Mouse (Mus musculus): ENCODE results near the gene Tmprss13.

Gene Tmprss13

DNA sequence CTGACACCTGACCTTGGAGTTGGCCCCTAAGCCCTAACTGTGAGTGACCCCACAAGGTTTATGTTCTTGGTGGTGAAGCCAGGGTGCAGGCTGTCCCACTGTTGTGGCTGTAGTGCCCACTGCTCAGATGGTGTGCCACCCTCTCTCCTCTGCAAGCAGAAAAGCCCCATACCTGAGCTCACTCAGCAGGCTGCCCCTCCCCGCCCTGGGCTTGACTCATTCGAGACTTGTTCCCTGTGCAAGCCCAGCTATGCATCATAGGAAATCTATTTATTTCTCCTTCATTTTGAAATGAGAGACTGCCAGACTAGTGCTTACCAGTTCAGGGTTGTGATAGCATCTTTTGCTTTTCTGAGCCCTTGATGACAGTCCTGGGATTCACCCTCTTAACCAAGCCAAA, 18.5 kb downstream of the Tmprss13 start:
- no peak for DNase-seq (ENCODE audit: low spot score)

DNA sequence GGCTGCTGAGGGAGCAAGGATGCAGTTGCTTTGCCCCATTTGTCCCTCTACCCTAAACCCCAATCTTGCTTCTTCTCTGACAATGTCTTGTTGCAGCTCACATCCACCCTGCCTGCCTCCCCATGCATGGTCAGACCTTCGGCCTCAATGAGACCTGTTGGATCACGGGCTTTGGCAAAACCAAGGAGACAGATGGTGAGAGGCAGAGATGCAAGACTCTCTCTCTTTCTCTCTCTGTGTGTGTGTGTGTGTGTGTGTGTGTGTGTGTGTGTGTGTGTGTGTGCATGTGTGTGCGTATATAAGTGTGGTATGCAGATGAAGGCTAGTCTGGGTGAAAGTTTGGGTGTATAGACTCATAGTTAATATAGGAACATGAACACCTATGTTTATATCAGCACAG, 24.2 kb downstream of the Tmprss13 start:
- no peak for DNase-seq (ENCODE audit: low spot score)

DNA sequence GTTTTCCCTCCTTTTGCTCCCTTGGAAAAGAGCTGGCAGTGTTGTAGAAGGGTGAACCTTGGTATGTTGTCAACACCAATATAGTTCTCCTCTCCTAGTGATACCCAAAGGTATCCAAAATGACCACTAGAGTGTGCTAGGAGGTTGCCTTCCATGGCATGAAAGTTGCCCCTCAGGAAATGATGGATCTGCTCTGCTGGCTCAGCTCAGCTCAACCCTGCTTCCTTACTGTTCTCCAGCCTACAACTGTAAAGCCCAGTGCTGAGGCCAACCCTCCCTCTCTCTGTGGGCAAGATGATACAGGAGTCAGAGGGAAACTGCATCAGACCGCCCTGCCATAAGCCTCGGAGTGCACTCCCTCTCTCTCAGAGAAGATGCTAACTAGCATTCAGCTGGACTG, 26.6 kb downstream of the Tmprss13 start:
- peak; percentile 39 for DNase-seq (ENCODE audit: low spot score)

DNA sequence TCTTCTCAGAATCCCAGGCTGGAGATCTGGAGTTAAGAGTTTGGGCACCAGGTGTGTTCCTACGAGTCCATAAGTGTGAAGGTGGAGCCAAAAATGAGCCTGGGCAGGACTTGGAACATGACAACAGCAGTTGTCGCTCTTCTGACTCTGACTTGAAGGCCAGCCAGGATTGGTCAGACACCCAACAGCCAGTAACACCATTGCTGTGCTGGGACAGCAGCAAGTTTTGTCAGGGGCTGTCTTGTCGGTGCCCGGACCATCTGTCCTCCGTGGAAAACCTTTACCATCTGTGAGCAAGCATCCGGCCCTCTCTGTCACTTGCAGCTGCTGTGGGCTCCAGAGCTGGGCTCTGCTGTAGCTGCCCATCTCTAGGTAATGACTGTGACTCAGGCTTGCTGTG, 27.4 kb downstream of the Tmprss13 start:
- DNase-seq (ENCODE audit: low spot score) = no peak

DNA sequence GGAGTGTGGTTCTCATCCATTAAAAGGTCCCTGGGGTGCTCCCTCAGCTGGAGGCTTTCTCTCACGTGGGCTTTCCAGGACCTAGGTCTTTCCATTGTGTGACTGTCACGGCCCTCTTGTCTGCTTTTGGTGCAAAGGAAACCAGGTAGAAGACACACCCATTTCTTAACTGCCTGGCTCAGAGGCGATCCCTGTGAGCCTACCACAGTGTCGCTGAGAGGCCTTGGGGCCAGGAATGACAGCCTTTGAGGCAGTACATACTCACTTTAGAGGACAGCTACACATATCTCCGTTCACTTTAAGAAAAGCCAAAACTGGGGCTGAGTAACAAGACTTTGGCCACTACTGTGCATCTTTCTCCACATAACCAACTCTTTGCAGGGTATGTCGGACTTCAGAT, 29.7 kb downstream of the Tmprss13 start:
- no peak for DNase-seq (ENCODE audit: low spot score)

DNA sequence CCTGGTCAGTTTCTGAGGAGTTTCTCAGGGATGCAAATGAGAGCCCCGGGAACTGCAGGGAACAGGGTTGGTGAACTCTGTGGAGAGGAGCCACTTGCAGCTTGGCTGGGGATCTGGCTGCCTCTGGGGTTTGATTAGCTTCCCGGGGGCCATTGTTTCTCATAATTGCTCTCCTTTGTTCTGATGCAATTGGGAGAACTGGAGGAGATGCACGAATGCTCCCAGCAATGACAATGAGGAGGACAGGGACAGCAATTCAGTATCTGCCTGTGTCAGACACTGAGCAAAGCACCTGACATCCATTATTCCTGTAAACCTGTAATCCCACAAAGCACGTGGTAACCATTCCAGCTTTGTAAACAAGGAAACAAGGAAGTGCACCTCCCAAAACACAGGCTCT, 30.3 kb downstream of the Tmprss13 start:
- no peak for DNase-seq (ENCODE audit: low spot score)

DNA sequence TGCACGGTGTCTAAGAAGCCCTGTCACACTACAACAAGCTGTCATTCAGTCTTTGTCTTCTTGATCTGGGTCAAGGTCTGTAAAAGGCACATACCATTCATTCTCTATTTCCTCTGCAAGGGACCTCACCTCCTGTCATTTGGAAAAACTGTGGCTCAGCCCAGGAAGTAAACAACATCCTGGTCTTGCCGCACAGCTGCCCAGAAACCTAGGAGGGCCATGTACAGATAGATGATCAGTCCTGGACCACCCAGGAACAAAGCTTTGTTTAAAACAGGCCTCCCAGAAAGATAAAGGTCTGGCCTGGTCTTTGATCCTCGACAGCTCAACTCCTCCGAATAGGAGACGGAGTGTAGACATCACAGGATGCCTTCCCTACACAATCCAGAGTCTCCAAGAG, 31.0 kb downstream of the Tmprss13 start:
- no peak for DNase-seq (ENCODE audit: low spot score)

DNA sequence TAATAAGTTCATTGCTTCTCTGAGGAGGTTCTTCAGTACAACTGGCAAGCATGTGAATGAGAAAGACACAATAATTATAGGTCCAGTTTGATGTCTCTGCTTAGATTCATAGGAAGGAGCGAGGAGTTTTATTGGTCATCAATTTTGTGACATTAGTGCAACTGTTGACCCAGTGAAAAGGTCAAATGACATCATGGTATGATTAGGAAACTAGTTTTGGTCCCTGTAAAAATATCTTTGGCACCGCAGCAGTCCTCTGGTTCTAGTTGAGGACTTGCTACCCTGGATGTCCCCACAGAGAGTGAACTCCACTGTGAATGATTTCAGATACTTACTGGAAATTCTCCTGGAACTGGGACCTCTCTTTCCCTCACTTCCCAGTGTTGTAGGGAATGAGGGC, 36.3 kb downstream of the Tmprss13 start:
- no peak for DNase-seq (ENCODE audit: low spot score)

DNA sequence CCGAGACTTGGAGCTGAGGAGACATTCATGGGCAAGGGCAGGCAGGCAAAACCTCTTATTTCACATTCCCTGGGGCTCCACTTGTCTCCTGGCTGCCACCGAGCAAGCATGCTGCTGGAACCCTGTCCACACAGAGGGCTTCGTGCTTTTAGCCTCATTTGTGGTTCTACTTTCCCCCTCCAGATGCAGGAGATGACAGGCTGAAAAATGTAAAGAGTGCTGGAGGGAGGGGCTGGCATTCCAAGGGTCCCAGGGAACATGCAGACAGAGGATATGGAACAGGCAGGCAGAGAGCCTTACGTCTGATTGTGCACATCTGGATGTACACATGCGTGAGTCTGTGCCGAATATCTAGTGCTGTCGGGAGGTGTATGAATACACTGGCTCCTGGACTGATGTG, 39.5 kb downstream of the Tmprss13 start:
- no peak for DNase-seq (ENCODE audit: low spot score)

DNA sequence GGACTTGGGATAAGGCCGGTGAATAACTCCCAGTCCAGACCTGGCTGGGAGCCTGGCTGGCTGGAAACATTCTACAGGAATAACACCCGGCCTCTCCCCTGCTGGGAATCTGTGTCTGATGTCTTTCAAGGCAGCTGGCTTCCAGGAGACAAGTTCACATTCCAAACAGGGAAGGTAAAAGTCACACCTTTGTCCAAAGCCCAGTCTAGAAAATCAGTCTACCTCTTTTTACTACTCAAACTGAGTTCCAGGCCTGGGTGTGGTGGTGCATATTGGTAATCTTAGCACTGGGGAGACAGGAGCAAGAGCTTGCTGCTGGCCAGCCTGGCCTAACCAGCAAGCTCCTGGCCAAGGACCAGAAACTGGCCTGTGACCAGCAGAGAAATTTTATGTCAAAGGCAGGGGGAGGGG, 43.2 kb downstream of the Tmprss13 start:
- no peak for DNase-seq (ENCODE audit: low spot score)

DNA sequence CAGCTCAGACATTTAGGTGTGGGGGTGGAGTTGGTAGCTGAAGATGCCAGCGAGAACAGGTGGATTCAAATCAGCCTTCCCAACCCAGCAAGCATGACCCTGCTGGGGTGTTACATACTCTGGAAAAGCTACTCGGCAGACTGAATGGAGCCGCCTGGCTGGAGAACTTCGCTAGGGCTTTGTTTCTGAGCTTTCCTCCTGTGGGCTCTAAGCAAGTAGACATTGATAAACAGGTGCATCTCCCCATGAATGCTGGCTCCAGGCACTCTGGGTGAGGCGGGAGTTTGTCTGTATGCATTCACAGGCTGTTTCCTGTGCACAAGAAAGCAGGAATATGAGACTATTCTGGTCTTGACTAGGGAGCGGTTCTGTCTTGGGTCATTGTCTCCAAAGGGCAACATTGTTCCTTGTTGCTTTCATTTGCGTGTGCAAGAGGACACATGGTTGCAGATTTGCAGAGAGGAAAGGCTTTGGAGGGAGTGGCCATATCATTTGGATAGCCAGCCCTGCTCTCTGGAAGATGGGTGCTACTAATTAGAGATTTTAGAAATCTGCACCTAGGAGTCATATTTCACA, 44.8 kb downstream of the Tmprss13 start:
- DNase-seq (ENCODE audit: low spot score) = no peak

DNA sequence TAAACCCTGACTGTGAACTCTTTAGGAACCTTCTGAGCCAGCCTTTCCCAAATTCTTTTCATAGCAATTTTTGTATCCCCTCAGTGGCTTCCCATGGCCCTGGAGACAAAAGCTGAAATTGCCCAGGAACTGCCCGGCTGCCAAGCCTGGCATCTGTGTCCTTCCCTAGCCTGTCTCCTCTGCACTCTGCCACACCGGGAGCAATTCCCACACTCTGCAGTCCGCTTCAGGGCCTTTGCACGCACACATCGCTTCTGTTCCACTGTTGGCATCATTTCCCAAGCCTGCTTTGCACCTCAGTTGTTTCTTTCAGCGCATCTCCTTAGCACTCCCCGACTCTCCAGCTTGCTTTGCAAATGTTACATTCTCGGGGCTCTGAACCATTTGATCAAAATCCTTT, 48.8 kb downstream of the Tmprss13 start:
- DNase-seq (ENCODE audit: low spot score) = no peak

DNA sequence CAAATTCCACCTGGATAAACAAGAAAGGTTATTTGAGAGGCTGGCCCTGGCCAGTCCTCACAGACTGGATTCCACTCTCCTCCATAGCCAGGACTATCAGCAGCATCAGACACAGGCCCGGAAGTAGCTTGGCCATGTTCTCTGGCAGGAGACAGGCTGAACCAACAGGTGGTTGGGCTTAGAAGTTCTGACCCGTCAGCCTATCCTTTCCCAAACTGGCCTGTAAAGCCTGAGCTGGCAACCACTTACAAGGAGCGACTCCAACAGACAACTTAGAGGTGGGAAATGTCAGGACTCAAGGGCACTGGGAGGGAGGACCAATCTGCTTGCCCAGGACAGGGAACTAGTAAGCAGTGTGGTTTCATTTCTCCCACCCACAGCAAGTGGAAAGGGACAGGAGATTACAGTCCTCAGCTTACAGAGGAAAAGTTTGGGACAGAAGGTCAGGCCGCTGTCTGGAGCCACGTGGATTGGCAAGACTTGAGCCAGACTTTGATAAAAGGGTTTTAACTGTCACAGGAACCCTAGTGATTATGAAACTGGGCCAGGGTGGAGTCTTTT, 49.5 kb downstream of the Tmprss13 start:
- DNase-seq (ENCODE audit: low spot score) = no peak

DNA sequence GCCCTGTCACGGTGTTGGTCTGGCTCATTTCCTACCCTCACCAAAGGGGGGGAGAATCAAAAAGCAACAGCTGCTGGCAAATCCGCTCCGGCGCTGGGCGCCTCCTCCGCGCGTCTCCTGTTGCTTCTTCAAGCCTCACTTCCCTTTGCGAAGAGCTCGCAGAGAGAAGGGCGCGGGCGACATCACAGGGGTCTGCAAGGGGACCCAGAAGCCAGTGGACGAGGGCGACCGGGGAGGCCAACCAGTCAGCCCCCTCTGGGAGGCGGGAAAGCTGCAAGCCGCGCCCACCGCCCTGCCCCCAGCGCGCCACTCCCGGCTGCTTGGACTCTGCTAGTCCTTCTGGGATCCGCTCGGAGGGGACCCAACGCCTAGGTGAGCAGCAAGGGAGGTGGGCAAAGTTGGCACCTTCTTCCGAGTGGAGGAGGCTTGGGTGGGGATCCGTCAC, 51.2 kb downstream of the Tmprss13 start, which contains the start of gene Fxyd6:
Fxyd6 (plus strand) TSS at position 69 of the 445 bp plus-strand sequence.
- DNase-seq (ENCODE audit: low spot score) = no peak

DNA sequence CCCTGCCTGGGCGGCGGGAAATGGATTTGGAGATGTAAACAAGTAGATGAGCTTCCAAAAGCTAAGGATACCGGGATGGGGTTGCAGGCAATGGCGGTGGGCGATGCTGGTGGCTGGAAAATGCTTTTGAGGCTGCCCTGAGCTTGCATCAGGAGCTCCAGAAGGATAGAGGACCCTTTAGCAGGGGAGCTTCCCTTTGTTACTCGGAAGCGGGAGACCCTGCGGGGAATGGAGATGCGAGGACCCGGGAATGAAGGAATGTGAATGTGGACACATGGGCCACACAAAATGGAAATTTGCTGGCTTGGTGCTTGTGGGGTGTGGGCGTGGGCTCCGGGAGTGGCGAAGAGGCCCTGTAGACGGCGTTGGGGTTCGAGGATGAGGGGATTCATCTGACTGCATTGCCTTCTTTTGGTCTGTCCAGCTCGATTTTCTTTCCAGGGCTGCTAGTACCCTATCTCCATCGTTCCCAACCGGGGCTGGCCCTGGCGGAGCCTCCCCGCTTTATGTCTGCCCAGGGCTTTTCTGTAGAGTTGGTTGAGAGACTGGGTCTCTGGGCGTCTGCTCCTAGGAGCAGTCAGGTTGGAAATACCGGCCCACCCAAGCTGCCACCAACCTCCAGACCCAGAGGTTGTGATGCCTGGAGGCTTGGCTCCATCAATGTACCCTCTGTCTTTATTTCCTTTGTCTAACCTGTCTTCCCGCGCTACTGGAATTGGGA, 51.9 kb downstream of the Tmprss13 start:
- DNase-seq (ENCODE audit: low spot score) = no peak

DNA sequence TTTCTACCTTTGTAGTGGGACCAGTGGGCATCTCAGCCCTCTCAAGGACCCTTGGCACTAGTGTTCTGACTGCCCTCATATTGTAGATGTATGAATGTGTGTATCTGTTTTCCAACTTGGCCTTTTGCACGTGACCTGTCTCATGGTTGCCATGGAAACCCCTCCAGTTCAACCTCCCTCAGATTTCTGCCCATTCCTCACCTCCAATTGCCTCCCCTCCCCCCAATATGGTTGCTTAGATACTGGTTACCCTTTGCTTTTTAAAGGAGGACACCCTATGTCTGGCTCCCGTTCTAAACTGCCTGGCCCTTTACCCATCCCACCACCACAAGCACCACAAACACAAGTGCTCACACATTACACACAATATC, 52.4 kb downstream of the Tmprss13 start:
- DNase-seq (ENCODE audit: low spot score) = no peak

DNA sequence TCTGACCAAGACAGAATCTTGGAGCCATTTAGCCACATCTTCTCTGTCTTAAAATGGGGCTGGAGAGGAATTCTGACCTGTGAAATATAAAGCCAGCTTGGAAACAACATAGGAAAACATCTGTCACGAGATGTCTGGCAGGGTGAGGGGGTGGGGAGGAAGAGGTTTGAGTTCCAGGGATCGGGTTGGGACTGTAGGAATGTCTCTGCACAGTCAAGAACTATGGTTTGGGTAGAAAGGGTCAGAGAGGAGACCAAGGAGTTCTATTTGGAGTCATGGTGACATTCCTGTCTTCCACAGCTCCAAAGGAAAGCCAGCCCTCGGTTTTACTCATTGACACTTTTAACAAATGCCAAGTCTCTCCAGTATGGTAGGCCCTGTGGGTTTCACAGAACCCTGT, 55.0 kb downstream of the Tmprss13 start:
- no peak for DNase-seq (ENCODE audit: low spot score)

DNA sequence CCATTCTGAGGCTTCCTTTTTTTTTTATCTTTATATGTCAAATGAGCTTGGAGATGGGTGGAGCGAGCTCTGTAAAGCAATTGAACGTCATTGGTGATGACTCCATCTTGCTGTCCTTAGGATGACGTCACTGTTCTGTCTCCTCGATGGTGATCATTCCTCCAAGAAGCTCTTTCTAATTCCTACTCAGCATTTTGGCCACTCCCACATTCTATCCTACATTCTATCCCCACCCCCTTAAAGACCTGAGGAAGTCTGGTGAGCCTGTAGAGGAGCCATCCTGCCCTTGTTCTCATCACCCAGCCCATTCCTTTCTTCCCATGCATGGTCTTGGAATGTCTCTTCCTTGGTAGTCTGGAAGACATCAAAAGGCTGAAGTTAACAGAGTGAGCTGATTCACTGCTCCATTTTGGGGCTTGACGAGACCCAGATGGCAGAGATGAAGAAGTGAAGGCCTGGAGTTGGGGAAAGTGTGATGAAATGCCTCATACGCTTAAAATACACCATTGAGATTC, 56.1 kb downstream of the Tmprss13 start:
- no peak for DNase-seq (ENCODE audit: low spot score)

DNA sequence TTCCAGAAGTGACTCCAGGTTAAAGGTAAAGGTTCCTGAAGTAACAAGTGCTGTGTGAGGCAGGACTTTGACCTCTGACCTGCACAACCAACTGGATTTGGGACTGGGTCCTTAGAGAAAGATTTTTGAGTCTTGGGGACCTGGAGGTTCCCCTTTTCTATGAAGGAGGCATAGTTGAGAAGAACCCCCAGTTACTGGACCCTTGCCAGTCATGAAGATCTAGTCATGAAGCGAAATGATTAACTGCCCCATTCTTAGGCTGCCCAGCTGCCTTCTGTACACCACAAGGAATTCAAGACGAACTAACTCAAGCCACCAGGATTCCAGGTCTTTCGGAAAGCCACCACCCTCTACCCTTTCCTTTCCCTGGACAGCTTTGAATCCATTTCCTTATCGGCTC, 57.5 kb downstream of the Tmprss13 start:
- no peak for DNase-seq (ENCODE audit: low spot score)

DNA sequence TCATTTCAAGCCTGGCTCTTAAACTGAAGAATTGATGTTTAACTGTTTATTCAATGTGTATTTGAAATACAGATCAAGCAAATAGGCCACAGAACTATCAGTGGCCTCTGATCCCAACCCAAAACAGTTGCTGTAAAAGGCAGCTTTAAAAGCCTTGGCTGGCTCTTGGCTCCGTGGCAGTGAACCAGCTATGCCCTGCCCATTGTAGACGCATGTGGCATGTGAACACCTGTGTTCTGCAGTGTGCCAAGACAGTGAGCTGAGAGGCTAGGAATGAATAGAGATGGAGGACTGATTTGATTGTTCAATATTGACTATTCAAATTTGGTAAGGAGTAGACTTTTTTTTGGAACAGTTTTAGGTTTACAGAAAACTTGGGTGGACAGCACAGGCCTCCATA, 58.0 kb downstream of the Tmprss13 start:
- no peak for DNase-seq (ENCODE audit: low spot score)

DNA sequence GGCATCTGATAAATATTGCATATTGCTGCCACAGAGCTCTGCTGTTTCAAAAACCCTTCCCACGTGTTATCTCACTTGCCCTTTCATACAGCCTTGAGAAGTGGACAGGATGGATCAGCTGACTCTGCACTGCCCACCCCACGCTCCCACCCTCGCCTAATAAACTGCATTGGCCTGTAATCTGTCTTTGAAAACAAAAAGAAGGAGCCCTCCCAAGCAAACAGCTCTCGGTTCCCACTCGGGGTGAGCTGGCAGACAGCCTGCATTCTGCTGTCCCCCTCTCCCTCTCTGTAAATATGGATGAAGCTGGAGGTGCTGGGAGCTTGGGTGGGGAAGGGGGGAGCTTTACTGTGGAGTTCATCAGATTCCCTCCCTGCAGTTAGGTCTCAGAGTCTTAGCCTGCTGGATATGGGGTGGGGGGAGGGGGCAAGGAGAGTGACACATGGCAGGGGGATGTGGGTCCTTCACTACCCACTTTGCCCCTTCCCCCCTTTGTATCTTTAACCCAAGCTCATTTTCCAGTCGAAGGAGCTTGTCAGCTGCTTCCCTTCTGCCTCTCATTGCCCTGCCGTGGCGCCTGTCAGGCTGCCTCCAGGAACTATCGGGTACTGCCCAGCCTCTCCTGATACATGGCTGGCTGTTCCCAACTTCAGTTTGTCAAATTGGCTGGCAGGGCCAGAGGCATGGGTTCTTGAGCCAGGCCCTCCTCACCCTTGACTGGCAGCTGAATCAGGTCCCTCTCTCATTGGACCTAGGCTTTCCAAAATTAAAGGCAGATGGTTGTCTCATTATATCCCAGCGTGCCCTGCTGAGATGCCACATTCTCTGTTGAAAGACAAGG, 61.7 kb downstream of the Tmprss13 start:
- no peak for DNase-seq (ENCODE audit: low spot score)

DNA sequence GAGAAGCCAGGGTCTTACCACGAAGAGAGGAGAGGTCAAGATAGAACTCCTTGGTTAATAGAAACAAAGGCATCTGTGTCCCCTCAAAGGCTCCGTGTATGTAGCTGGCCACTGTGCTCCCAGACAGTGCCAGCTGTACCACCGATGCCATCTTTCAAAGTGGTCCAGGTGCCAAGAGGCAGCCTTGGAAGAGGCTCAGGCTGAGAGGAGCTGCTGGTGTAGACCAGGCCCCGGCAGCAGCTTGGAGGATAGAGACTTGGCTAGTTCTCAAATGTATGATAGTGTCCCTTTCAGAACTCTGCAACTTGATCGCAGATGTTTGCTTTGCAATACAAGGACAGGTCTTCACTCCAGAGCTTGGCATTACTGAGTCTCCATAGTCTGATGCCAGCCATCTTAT, 63.4 kb downstream of the Tmprss13 start:
- DNase-seq (ENCODE audit: low spot score) = no peak

DNA sequence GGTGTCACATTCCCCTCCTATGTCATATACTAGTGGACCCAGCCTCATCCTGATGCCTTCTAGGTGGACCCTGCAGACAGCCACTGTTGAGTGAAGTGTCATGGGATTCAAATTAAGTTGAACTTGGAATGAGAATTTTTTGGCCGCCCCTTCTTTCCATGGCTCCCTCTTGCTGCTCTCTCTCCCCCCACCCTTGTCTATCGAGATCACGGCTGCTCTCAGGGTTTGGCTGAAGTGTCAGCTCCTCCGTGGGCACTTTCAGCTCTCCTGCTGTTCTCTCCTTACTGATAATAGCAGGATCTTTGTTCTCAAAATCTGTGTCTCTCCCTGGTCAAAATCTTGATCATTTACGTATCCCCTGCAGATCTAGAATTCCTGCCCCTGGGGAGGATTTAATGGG, 63.9 kb downstream of the Tmprss13 start:
- DNase-seq (ENCODE audit: low spot score) = no peak

All from MN1 (cell line).